Mouse (Mus musculus): ENCODE results near the gene Ppef1. TPM values are rescaled to one million over a fixed set of nuclear protein-coding genes. Genes with fewer than 3 reads are reported as not detected.
A peak's percentile ranks its signal among the peaks of the same experiment; 100 is the strongest.
"Not testable (repeated sequence)": the region's sequence is repeated elsewhere in the genome, so short reads cannot be mapped to it uniquely, and the experiment has no call there.

Gene Ppef1
- 0.08 and 0.25 TPM in 2 replicates for polyA plus RNA-seq (2015; fragmentation: Nextera tagmentation; extraction: Ambion mirVana)

DNA sequence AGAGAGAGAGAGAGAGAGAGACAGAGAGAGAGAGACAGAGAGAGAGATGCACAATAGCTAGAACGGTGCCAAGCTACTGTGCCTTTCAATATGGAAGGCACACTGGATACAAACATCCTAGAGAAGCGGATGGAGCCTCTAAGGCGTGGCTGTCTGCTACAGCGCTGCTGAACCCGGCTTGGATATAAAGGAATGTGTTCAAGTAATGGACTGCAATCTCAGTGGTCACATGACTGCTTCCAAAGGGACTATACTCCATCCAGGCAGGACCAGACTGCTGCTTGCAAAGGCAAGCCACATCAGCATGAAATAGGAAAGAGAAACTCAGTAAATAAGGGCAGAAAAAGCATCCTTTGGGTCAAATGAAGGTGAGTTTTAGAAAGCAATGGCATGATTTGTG lies at the start of gene Ppef1:
Gene Ppef1 (minus strand): TSS at position 116 of the 400 bp plus-strand sequence.
- Histone ChIP-seq H3K9me3 (ENCODE audit: low read length) (no peaks in the 10 kb centered on the region), H3K4me3 (ENCODE audit: low read depth, low read length) (no peak within 1 kb of the TSS), H3K4me1 (ENCODE audit: insufficient read depth, low read depth, low read length) (no peaks in the 10 kb centered on the region), H3K4me2 (replicated peaks; ENCODE audit: low read depth, low read length) (no peak within 1 kb of the TSS), H3K9ac (replicated peaks; ENCODE audit: low read depth) (no peak within 1 kb of the TSS), H3K36me3 (ENCODE audit: insufficient read depth, low read length) (no peaks in the 10 kb centered on the region), H3K27ac (ENCODE audit: low read length) (no peak within 1 kb of the TSS), H3K27me3 (replicated peaks; ENCODE audit: insufficient read depth, low read length) (no peaks in the 10 kb centered on the region)
- TF ChIP-seq EP300 (IDR thresholded peaks at IDR 0.05) (no peak), CTCF (IDR thresholded peaks at IDR 0.05) (no peak)
- DNase-seq (ENCODE audit: low spot score): no peak
- WGBS: 51% methylated on average over 5 of the region's 5 CpGs
- no peak for ATAC-seq

DNA sequence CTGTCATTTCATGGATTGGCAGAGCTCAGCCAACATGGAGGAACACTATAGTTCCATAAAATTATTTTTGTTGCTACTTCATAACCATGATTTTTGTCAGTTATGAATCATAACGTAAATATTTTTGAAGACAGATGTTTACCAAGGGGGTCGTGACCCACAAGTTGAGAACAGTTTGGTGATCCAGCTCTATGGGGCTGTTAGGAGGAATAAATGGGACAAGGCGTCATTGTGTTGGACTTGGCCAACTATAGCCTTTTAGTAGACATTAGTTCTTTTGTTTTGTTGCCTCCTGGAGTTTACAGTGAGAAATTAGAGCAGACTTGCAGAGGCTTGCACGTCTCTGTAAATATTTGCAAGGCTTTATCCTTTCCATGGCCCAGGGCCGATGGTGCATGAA lies 46.7 kb upstream of the Ppef1 start:
- Histone ChIP-seq H3K9ac (replicated peaks; ENCODE audit: low read depth) (no peak overlapping the region), H3K27ac (ENCODE audit: low read length) (no peak overlapping the region), H3K27me3 (replicated peaks; ENCODE audit: insufficient read depth, low read length) (no peaks in the 10 kb centered on the region), H3K4me2 (replicated peaks; ENCODE audit: low read depth, low read length) (no peak overlapping the region), H3K36me3 (ENCODE audit: insufficient read depth, low read length) (no peaks in the 10 kb centered on the region), H3K4me1 (ENCODE audit: insufficient read depth, low read depth, low read length) (no peaks in the 10 kb centered on the region), H3K4me3 (ENCODE audit: low read depth, low read length) (no peak overlapping the region), H3K9me3 (ENCODE audit: low read length) (no peaks in the 10 kb centered on the region)
- DNase-seq (ENCODE audit: low spot score): no peak
- WGBS: 56% methylated on average over 5 of the region's 5 CpGs
- TF ChIP-seq EP300 (IDR thresholded peaks at IDR 0.05) (no peak), CTCF (IDR thresholded peaks at IDR 0.05) (no peak)
- no peak for ATAC-seq

DNA sequence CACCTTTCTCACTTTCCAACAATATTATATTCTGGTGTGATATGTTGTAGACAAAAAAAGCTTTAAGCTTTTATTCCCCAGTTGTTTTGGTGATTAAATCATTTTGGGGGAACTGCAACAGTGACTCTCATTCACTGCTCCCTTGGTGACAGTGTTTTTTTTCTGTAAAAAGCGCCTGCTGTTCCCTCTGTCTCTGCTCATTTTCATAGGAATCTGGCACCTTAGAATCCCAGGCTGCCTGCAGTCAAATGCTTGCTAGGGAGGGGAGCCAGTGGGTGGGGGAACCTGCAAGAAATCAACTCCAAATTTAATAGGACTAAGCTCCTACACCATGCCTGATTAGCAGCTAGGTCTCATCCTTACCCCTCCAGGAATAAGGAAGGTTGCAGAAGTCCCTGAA lies 37.5 kb upstream of the Ppef1 start:
- Histone ChIP-seq H3K4me1 (ENCODE audit: insufficient read depth, low read depth, low read length) (no peaks in the 10 kb centered on the region), H3K36me3 (ENCODE audit: insufficient read depth, low read length) (no peaks in the 10 kb centered on the region), H3K9ac (replicated peaks; ENCODE audit: low read depth) (no peak overlapping the region), H3K4me2 (replicated peaks; ENCODE audit: low read depth, low read length) (no peak overlapping the region), H3K27ac (ENCODE audit: low read length) (no peak overlapping the region), H3K4me3 (ENCODE audit: low read depth, low read length) (no peak overlapping the region), H3K9me3 (ENCODE audit: low read length) (no peaks in the 10 kb centered on the region), H3K27me3 (replicated peaks; ENCODE audit: insufficient read depth, low read length) (no peaks in the 10 kb centered on the region)
- WGBS: 39% methylated on average over 1 of the region's 1 CpGs
- DNase-seq (ENCODE audit: low spot score) (no peak), ATAC-seq (no peak)
- no peak for TF ChIP-seq CTCF (IDR thresholded peaks at IDR 0.05)
- no peak for TF ChIP-seq EP300 (IDR thresholded peaks at IDR 0.05)

DNA sequence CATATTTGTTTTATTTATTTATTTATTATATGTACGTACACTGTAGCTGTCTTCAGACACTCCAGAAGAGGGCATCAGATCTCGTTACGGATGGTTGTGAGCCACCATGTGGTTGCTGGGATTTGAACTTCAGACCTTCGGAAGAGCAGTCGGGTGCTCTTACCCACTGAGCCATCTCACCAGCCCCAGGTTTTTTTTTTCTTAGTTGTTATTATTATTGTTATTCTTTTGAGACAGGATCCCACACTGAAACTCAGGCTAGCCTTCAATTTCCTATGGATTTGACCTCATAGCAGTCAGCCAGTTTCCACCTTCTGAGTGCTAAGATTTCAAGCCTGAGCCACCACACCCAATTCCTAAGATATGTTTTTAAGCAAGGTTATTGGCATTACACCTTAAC lies 34.1 kb upstream of the Ppef1 start:
- not testable (repeated sequence) for H3K27ac ChIP-seq (ENCODE audit: low read length); H3K9me3 ChIP-seq (ENCODE audit: low read length); H3K4me3 ChIP-seq (ENCODE audit: low read depth, low read length); H3K9ac ChIP-seq (replicated peaks; ENCODE audit: low read depth); ATAC-seq; DNase-seq (ENCODE audit: low spot score); H3K4me2 ChIP-seq (replicated peaks; ENCODE audit: low read depth, low read length); H3K4me1 ChIP-seq (ENCODE audit: insufficient read depth, low read depth, low read length); H3K36me3 ChIP-seq (ENCODE audit: insufficient read depth, low read length); H3K27me3 ChIP-seq (replicated peaks; ENCODE audit: insufficient read depth, low read length)
- WGBS: 57% methylated on average over 4 of the region's 5 CpGs

DNA sequence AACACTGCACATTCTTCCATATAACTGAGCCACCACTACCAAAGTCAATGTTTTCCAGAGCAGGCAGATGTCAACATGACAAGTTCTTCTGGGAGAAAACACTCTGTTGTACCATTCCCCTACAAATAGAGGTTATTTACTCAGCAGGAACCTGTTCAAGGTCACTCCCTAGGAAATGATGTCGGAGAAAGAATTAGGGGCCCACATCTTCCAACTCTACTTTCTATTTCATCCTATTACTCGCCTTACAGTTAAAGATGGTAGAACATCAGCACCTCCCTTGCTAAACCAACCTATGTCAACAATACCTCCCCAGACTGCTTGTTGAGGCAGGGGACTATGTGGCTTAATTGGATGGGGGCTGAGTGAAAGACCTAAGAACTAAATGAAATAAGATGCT lies 32.1 kb upstream of the Ppef1 start, which contains the start of gene Rs1:
Gene Rs1 (plus strand): TSS at position 301 of the 400 bp plus-strand sequence.
- ATAC-seq (no peak), DNase-seq (ENCODE audit: low spot score) (no peak)
- H3K4me3 ChIP-seq (ENCODE audit: low read depth, low read length): peak within 1 kb of the TSS; percentile 43; the same call in 1 of the 2 replicates
- no peak within 1 kb of the TSS for H3K27ac ChIP-seq (ENCODE audit: low read length)
- no peak for TF ChIP-seq EP300 (IDR thresholded peaks at IDR 0.05)
- no peak for TF ChIP-seq CTCF (IDR thresholded peaks at IDR 0.05)
- 78% methylated on average over 2 of the region's 2 CpGs for WGBS
- no peaks in the 10 kb centered on the region for H3K9me3 ChIP-seq (ENCODE audit: low read length)
- peak within 1 kb of the TSS; percentile 46 for H3K4me2 ChIP-seq (replicated peaks; ENCODE audit: low read depth, low read length)
- H3K4me1 ChIP-seq (ENCODE audit: insufficient read depth, low read depth, low read length): no peaks in the 10 kb centered on the region
- no peaks in the 10 kb centered on the region for H3K27me3 ChIP-seq (replicated peaks; ENCODE audit: insufficient read depth, low read length)
- no peaks in the 10 kb centered on the region for H3K36me3 ChIP-seq (ENCODE audit: insufficient read depth, low read length)
- H3K9ac ChIP-seq (replicated peaks; ENCODE audit: low read depth): no peak within 1 kb of the TSS

DNA sequence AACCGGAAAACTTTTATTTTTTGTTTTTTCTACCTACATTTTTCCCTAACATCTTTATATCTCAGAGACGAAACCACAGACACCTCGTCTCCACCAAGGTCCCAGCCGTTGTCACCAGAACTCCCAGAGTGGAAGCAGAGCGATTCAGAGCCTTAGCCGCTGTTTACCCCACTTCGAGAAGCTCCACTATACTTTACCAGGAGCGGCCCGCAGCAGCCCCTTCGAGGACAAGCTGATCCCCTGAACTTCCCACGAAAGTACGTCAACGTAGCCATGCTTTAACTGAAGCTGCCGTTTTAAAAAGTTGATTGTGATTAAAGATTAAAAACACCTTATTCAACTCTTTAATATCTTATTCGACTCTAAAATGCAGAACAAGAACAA lies 30.7 kb upstream of the Ppef1 start:
- Histone ChIP-seq H3K9ac (replicated peaks; ENCODE audit: low read depth) (no peak overlapping the region), H3K27ac (ENCODE audit: low read length) (0 out of 2 replicates have a peak overlapping the region, but pooled peaks have one; percentile 38), H3K27me3 (replicated peaks; ENCODE audit: insufficient read depth, low read length) (no peaks in the 10 kb centered on the region), H3K9me3 (ENCODE audit: low read length) (no peaks in the 10 kb centered on the region), H3K4me1 (ENCODE audit: insufficient read depth, low read depth, low read length) (no peaks in the 10 kb centered on the region), H3K4me3 (ENCODE audit: low read depth, low read length) (peak overlapping the region; percentile 43), H3K36me3 (ENCODE audit: insufficient read depth, low read length) (no peaks in the 10 kb centered on the region), H3K4me2 (replicated peaks; ENCODE audit: low read depth, low read length) (peak overlapping the region; percentile 46)
- peak; percentile 55 for DNase-seq (ENCODE audit: low spot score)
- ATAC-seq: peak; percentile 86
- WGBS: 20% methylated on average over 15 of the region's 15 CpGs
- TF ChIP-seq CTCF (IDR thresholded peaks at IDR 0.05): no peak
- TF ChIP-seq EP300 (IDR thresholded peaks at IDR 0.05): no peak

All from lung, postnatal 0 days (tissue).